Mouse (Mus musculus) forebrain, embryonic 11.5 days (tissue): ENCODE results near the gene Gm364. TPM values are rescaled to one million over a fixed set of nuclear protein-coding genes. Genes with fewer than 3 reads are reported as not detected.
A peak's percentile ranks its signal among the peaks of the same experiment; 100 is the strongest.

Experiments
- ATAC-seq: fragments of 200-750 bp; cut with Nextera tagmentation; replicated peaks from 2 replicates; pipeline ENCODE4 v1.8.0; 2017; ENCODE audit warnings: moderate TSS enrichment; ENCODE audit not compliant: low FRiP score
- DNase-seq: peaks from one replicate; pipeline ENCODE4 v3.0.0-alpha.2; 2017; ENCODE audit warnings: low spot score
- H3K27ac ChIP-seq: fragments of 300-500 bp; sonication (generic); 2 replicates; pipeline ENCODE4 v1.5.1; 2014; ENCODE audit warnings: low read depth, low read length
- H3K27me3 ChIP-seq: fragments of 300-500 bp; sonication (generic); 2 replicates; pipeline ENCODE4 v1.6.1; 2014; ENCODE audit warnings: mild to moderate bottlenecking, low read length, mixed read lengths; ENCODE audit not compliant: control insufficient read depth, insufficient read depth
- H3K36me3 ChIP-seq: fragments of 300-500 bp; sonication (generic); 2 replicates; pipeline ENCODE4 v1.6.1; 2014; ENCODE audit warnings: mild to moderate bottlenecking, low read length, moderate library complexity, mixed read lengths; ENCODE audit not compliant: control insufficient read depth, insufficient read depth
- H3K4me1 ChIP-seq: fragments of 300-500 bp; sonication (generic); replicated peaks from 2 replicates; pipeline ENCODE4 v1.6.1; 2014; ENCODE audit warnings: low read length, mixed read lengths; ENCODE audit not compliant: control insufficient read depth, insufficient read depth
- H3K4me2 ChIP-seq: fragments of 300-500 bp; sonication (generic); 2 replicates; pipeline ENCODE4 v1.6.1; 2014; ENCODE audit warnings: low read depth, mild to moderate bottlenecking, low read length, moderate library complexity, mixed read lengths; ENCODE audit not compliant: severe bottlenecking
- H3K4me3 ChIP-seq: fragments of 300-500 bp; sonication (generic); 2 replicates; pipeline ENCODE4 v1.5.1; 2014; ENCODE audit warnings: low read depth, low read length
- H3K9ac ChIP-seq: fragments of 300-500 bp; sonication (generic); 2 replicates; pipeline ENCODE4 v1.6.1; 2014; ENCODE audit warnings: low read length
- H3K9me3 ChIP-seq: fragments of 300-500 bp; sonication (generic); 2 replicates; pipeline ENCODE4 v1.6.1; 2016; ENCODE audit warnings: low read length, mixed read lengths; ENCODE audit not compliant: control insufficient read depth
- WGBS: fragments of 180-500 bp; shearing (Covaris S2); extraction: QIAGEN DNeasy Blood & Tissue Kit; methylation state at CpG from one replicate; pipeline ENCODE4 v1.1.7; 2014; 5-methylcytosine and 5-hydroxymethylcytosine counted together
- polyA plus RNA-seq: library from polyadenylated mRNA; unstranded; fragments of >200 nt; fragmentation: Nextera tagmentation; extraction: Ambion mirVana; gene quantifications from 2 replicates; pipeline ENCODE4 v1.2.1, GENCODE M21; 2014

The Gm364 gene
- polyA plus RNA-seq, 1 experiment from 2014 or later: not detected

- H3K27ac ChIP-seq: peak within 1 kb of the TSS; percentile 89
- H3K9ac ChIP-seq: peak within 1 kb of the TSS; percentile 83
- H3K27me3 ChIP-seq: no peaks in the 10 kb centered on the region
- H3K4me3 ChIP-seq: peak within 1 kb of the TSS; percentile 42
- no peaks in the 10 kb centered on the region for H3K4me1 ChIP-seq
- no peaks in the 10 kb centered on the region; the same call in 1 of the 2 replicates for H3K36me3 ChIP-seq
- peak; percentile 97 for ATAC-seq
- no peaks in the 10 kb centered on the region for H3K9me3 ChIP-seq
- peak within 1 kb of the TSS; percentile 49; the same call in 1 of the 2 replicates for H3K4me2 ChIP-seq
- WGBS: 19% methylated on average over 50 of the region's 50 CpGs
- DNase-seq: peak; percentile 77
Observed at GRCm38 (mm10) chrX:57392367-57393246, 16.3 kb upstream of the Gm364 start, which contains the start of gene Rbmx. TSS of gene Rbmx (minus strand) at chrX:57393036.

GRCm38 (mm10) chrX:57393412-57393811 lies 15.5 kb upstream of the Gm364 start:
- H3K27ac ChIP-seq: no peak overlapping the region
- no peaks in the 10 kb centered on the region for H3K27me3 ChIP-seq
- ATAC-seq (peak; percentile 45; the same call in 1 of the 2 replicates), DNase-seq (no peak)
- H3K4me1 ChIP-seq: no peaks in the 10 kb centered on the region
- H3K4me3 ChIP-seq: peak overlapping the region; percentile 42; the same call in 1 of the 2 replicates
- WGBS: 14% methylated on average over 7 of the region's 7 CpGs
- no peaks in the 10 kb centered on the region; the same call in 1 of the 2 replicates for H3K36me3 ChIP-seq
- H3K9me3 ChIP-seq: no peaks in the 10 kb centered on the region
- H3K9ac ChIP-seq: peak overlapping the region; percentile 17; the same call in 1 of the 2 replicates
- H3K4me2 ChIP-seq: peak overlapping the region; percentile 12; the same call in 1 of the 2 replicates

GRCm38 (mm10) chrX:57401388-57401787 lies 7.6 kb upstream of the Gm364 start:
- no peak for ATAC-seq
- WGBS: 86% methylated on average over 1 of the region's 1 CpGs
- H3K4me3 ChIP-seq: no peak overlapping the region
- H3K27ac ChIP-seq: no peak overlapping the region
- H3K4me2 ChIP-seq: no peak overlapping the region
- no peak overlapping the region for H3K9ac ChIP-seq
- H3K9me3 ChIP-seq: no peaks in the 10 kb centered on the region
- no peaks in the 10 kb centered on the region for H3K36me3 ChIP-seq
- DNase-seq: no peak
- H3K4me1 ChIP-seq: no peaks in the 10 kb centered on the region
- H3K27me3 ChIP-seq: no peaks in the 10 kb centered on the region

GRCm38 (mm10) chrX:57403651-57404050 lies 5.3 kb upstream of the Gm364 start:
- H3K36me3 ChIP-seq: no peaks in the 10 kb centered on the region
- no peaks in the 10 kb centered on the region for H3K27me3 ChIP-seq
- no peak overlapping the region for H3K4me3 ChIP-seq
- no peak overlapping the region for H3K9ac ChIP-seq
- ATAC-seq: no peak
- H3K9me3 ChIP-seq: no peaks in the 10 kb centered on the region
- no peak overlapping the region for H3K4me2 ChIP-seq
- H3K4me1 ChIP-seq: no peaks in the 10 kb centered on the region
- DNase-seq: no peak
- H3K27ac ChIP-seq: no peak overlapping the region

GRCm38 (mm10) chrX:57431610-57432009 lies 22.7 kb downstream of the Gm364 start:
- DNase-seq: no peak
- no peak overlapping the region for H3K27ac ChIP-seq
- H3K27me3 ChIP-seq: no peaks in the 10 kb centered on the region
- WGBS: 14% methylated on average over 2 of the region's 2 CpGs
- no peak overlapping the region for H3K4me3 ChIP-seq
- no peaks in the 10 kb centered on the region for H3K36me3 ChIP-seq
- no peak for ATAC-seq
- H3K4me2 ChIP-seq: no peak overlapping the region
- H3K9ac ChIP-seq: no peak overlapping the region
- no peaks in the 10 kb centered on the region for H3K4me1 ChIP-seq
- H3K9me3 ChIP-seq: no peaks in the 10 kb centered on the region

GRCm38 (mm10) chrX:57433897-57434296 lies 24.9 kb downstream of the Gm364 start:
- Histone ChIP-seq H3K27ac (no peak overlapping the region), H3K9ac (no peak overlapping the region), H3K4me1 (no peaks in the 10 kb centered on the region), H3K4me3 (no peak overlapping the region), H3K4me2 (no peak overlapping the region), H3K9me3 (no peaks in the 10 kb centered on the region), H3K27me3 (no peaks in the 10 kb centered on the region), H3K36me3 (no peaks in the 10 kb centered on the region)
- WGBS: 97% methylated on average over 2 of the region's 2 CpGs
- ATAC-seq (no peak), DNase-seq (no peak)

- ATAC-seq (0 out of 2 replicates have a peak, but pooled peaks have one; percentile 49), DNase-seq (peak; percentile 55)
- H3K36me3 ChIP-seq: no peaks in the 10 kb centered on the region
- WGBS: 14% methylated on average over 11 of the region's 28 CpGs
- peak within 1 kb of the TSS; percentile 24 for H3K9ac ChIP-seq
- no peaks in the 10 kb centered on the region for H3K9me3 ChIP-seq
- H3K4me2 ChIP-seq: peak within 1 kb of the TSS; percentile 56
- H3K4me1 ChIP-seq: no peaks in the 10 kb centered on the region
- no peak within 1 kb of the TSS for H3K27ac ChIP-seq
- peak within 1 kb of the TSS; percentile 32 for H3K4me3 ChIP-seq
- peaks cover 2% of the 10 kb centered on the region; the same call in 1 of the 2 replicates for H3K27me3 ChIP-seq
Observed at GRCm38 (mm10) chrX:57503634-57504033, 94.7 kb downstream of the Gm364 start, which contains the start of gene Gpr101. TSS of gene Gpr101 (minus strand) at chrX:57503757.

- H3K4me2 ChIP-seq: no peak overlapping the region
- ATAC-seq (no peak), DNase-seq (no peak)
- no peak overlapping the region for H3K4me3 ChIP-seq
- H3K4me1 ChIP-seq: no peaks in the 10 kb centered on the region
- H3K27ac ChIP-seq: no peak overlapping the region
- peaks cover 2% of the 10 kb centered on the region; the same call in 1 of the 2 replicates for H3K27me3 ChIP-seq
- no peaks in the 10 kb centered on the region for H3K36me3 ChIP-seq
- WGBS: 93% methylated on average over 1 of the region's 1 CpGs
- H3K9me3 ChIP-seq: no peaks in the 10 kb centered on the region
- H3K9ac ChIP-seq: no peak overlapping the region
Observed at GRCm38 (mm10) chrX:57506247-57506646, 97.3 kb downstream of the Gm364 start.
